19 mouse cellular contexts compared by ENCODE assay signal in genomic region chr1:176534417-176534816, GRCm38 (mm10).
DNase-seq lines count a peak whose midpoint lies in the region.
"Had no signal": no experiment of that assay in that cellular context is flagged by ENCODE, and none has a peak within 500 bp of the region (broad histone marks: within the 10 kb centered on the region; RNA-seq: fewer than 3 reads in every experiment).

No protein-coding gene starts in this region.

- peak; percentile 13 for DNase-seq in layer of hippocampus, adult 11-12 months (ENCODE audit: low spot score)
- no peak for DNase-seq in layer of hippocampus, postnatal 10 days (ENCODE audit: low spot score in 2 of 2)
- peak; percentile 25 for DNase-seq in right cerebral cortex, adult 18-20 months
- DNase-seq in right cerebral cortex, postnatal 25 days: no peak
- peak; percentile 5 to 12 for DNase-seq in layer of hippocampus, postnatal 36 days
- no peak for DNase-seq in natural killer cell, adult 2 months (ENCODE audit: low spot score in 2 of 2)
- no peak for DNase-seq in lung, postnatal 14 days
- DNase-seq: adrenal gland, postnatal 25 days; cerebellum, adult 2 months; cerebellum, postnatal 14 days; forebrain, postnatal 0 days; gastrocnemius, adult 2 months; gastrocnemius, postnatal 36 days; heart, adult 18-20 months; heart, postnatal 36 days; kidney, adult 9 months; kidney, postnatal 14 days; lung, postnatal 36 days; thymus, postnatal 4 days had no signal

Comparison
In these comparisons a context has a peak if more than half of its experiments do, and no peak if none do; other contexts are left out.
1. DNase-seq: peak in layer of hippocampus, adult 11-12 months (single experiment), right cerebral cortex, adult 18-20 months (single experiment) and layer of hippocampus, postnatal 36 days (2 of 2); none in layer of hippocampus, postnatal 10 days (0 of 2), right cerebral cortex, postnatal 25 days (single experiment), natural killer cell, adult 2 months (0 of 2) and lung, postnatal 14 days (single experiment).